Mouse (Mus musculus): ENCODE measurements around the gene Lsmem1.

The Lsmem1 gene

DNA sequence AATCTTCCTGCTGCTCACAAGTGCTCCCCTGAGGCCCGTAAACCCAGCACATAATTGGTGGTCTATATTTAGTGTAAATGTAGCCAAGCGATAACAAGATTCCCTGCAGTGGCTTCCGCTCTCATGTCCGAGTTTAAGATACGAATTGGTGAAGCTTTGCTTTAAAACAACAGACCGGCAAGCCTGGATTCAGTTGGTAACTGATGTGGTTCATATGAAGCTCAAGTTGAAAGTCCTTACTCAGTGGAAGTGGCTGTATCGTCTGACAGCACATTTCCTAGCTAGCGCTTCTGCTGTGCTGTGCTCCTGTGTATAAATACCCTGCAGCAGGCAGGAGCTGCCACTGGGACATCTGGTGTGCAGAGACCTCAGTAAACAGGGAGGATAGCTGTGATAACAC lies at the start of gene Lsmem1:
Gene Lsmem1, minus strand, starts transcription at position 189 of the 400 bp plus-strand sequence.
- DNase-seq (ENCODE audit: low read depth, low spot score) = peak; percentile 37

DNA sequence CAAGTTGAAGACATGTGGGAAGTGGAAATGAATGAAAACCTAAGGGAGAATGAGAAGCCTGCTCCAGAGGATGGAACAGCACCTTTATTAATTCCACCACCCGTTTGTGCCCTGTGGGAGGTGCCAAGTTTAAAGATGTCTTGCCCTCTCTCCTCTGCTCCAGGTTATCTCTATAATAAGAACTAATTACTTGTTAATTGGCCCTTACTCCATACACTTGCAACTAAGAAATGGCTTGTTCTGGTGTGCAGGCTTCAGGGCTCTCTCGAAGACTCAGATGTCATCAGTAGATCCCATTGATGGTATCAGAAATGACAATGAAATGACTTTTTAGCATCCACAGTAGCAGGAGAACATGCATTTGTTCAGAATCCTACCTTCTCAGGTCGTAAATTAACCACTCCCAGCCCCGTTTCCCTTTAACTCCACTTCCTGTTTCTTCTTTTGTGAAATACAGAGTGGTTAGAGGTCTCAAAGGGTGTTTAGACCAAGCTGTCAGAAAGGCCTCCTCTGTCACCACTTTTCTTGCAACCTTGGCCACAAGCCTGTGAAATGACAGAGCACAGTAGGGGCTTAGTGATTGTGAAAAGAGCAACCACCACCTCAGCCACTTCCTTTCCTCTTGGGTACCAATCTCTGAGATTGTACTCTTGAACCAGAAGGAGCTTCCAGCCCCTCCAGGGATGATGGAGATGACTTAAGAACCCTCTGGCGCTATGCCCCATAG lies 49.3 kb upstream of the Lsmem1 start, which contains the start of gene Ifrd1:
Gene Ifrd1, minus strand, starts transcription at position 51 of the 727 bp plus-strand sequence.
- peak; percentile 26 for DNase-seq (ENCODE audit: low read depth, low spot score)

DNA sequence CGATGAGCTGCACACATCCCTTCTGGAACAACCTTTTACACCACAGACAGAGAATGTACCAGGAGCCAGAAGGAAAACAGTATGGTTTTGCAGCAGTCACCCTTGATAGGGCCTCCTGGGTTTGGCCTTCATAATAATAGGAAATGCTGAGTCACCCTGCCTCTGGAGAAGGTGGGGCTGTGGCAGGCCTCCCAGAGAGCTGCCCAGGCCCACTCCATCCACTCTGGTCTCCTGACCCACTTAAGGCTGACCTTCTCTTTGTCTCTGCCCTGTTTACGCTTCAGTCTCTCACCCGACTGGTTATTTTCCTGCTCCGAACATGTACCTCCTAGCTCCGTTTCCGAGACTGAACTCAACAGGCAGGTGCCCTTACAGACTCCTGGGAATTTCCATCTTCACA lies 48.7 kb upstream of the Lsmem1 start:
- no peak for DNase-seq (ENCODE audit: low read depth, low spot score)

DNA sequence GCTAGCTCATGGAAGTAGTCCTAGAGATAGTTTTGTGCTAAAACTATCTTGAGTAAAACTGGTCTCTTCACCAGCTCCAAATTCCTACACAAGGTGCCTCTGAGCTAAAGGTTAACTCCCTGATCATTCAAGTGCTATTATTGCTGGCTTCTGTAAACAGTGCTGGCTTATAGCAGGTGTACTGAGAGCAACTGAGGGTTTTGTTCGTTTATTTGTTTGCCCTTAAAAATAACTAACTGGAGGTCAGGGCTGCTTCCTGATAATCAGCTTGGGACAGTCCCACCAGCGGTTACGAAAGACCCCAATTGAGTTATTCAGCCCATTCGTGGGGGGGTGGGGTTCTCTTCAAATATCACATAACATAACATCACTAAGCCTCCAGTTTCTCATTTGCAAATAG lies 48.1 kb upstream of the Lsmem1 start:
- no peak for DNase-seq (ENCODE audit: low read depth, low spot score)

DNA sequence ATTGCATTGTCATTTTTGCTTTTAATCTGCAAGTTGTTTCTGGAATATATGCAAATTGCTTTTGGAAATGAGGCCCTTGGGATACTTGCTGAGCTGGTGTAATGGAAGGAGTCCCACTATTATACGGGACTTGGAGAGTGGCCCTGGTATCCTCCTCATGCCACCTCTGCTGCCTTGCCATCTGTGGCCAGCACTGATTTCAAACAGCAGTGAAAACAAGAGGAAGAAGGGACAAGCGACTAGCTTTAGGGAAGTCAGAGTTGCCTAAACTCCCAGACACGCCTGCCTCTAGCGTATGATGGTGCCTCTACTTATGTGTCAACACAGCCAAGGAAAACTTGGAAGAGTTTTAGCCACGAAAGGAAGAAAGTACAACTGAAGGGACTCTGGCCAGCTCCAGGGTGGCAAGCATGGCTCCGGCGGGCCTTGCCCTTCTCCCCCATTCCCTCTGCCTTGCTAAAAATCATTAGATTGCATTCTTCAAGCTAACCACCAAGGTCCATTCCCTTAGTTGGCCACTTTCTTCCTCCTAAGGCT lies 46.2 kb upstream of the Lsmem1 start:
- DNase-seq (ENCODE audit: low read depth, low spot score) = no peak

DNA sequence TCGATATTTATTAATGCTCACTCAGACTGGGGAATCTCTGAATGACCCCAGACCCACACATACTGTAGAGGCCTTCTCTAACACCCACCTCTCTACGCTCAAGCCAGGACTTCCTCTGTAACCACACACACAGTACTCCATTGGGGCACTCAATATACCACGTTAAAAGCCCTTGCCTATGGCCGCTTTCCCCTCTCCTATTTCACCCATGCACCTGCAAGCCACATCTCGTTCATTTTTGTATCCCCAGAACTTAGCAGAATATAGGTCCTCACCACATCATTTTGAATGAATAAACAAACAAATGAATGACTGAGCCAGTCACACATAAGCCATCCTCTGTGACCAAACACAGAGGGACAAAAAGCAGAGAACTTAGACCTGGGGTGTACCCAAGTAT lies 45.6 kb upstream of the Lsmem1 start:
- DNase-seq (ENCODE audit: low read depth, low spot score) = no peak

DNA sequence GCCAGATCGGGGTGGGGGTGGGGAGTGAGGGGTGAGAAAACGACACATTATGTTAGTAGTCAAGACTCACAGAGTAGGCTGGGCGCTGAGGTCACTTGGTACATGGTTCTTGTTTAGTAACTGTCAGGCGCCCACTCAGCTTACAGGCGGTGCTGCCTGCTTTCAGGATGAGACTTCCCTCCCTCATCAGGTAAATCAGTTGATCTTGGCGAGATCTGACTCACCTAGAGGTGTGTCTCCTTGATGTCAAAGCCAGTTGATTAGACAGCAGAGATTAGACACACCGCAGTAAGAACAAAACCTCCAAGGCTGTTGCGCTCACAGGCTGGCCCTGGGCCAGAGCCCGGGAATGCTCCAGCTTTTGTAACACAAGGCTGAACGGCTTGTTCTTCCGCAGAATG lies 44.5 kb upstream of the Lsmem1 start:
- peak; percentile 31 for DNase-seq (ENCODE audit: low read depth, low spot score)

DNA sequence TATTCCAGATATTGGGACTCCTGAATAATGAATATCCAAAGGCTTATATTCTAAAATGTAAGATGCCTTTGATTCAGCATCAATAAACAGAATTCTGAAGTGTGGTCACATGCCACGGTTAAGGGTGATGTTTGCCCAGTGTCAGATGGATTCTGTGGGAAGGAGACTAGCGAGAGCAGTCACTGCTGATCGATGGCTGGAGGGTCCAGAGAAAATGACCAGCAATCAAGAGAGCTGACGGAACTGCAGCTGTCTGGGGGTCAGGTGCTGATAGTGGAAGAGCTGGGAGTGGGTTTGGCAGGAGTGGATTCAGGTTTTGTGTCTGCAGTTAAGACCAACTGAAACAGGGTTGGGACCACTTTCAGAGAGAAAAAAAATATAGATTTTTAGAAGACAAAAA lies 44.0 kb upstream of the Lsmem1 start:
- no peak for DNase-seq (ENCODE audit: low read depth, low spot score)

DNA sequence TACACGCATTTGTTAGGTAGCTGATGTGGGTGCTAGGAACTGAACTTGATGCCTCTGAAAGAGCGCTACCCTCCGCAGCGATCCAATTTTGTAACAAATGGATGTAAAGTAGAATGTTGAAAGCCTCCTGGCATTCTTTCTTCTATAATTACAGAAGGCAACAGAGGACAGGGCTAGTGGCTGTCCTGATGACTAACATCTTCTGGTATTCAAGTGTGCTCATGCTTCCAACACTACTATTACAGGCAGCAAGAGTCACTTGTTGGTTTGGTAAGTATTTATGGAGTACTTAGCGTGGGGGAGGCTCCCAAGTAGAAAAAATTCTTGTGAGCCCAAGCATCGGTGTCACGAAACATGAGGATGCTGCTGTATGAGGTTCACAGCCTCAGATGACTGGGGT lies 39.9 kb upstream of the Lsmem1 start:
- DNase-seq (ENCODE audit: low read depth, low spot score) = no peak

DNA sequence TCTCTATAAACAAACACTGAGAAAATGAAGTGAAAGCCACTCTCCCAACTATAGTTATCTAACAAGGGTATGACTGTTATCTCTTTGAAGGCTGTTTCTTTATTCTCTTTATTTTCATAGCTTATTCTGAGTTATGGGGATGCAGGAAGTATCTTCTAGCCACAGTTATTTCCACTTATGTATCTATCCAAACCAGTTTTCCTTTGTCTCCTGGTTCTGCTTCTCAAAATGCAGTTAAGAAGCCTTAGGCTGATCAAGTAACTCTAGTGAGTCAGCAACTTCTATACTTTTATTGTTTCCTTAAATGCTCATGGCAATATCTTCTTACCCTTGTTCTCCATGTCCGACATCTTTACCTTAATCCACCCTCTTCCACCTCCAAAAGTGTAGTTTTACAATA lies 32.9 kb upstream of the Lsmem1 start:
- DNase-seq (ENCODE audit: low read depth, low spot score) = no peak

DNA sequence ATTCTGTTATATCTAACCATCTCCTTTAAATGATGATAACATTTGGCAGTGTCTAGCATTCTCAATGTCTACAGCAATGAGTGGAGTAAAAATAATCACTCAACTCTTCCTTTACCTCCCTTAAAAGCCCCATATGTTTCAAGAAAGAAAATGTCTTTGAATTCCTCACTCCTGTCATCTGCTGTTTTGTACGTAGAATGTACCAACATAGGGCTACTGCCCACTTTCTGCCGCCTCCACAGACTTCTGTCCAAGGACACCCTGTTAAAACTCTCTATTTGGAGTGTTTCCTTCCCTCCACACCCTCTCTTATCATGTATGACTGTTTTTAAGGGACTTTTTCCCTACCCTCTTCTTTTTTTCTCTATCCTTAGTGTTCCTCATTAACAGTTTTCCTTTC lies 32.3 kb upstream of the Lsmem1 start:
- DNase-seq (ENCODE audit: low read depth, low spot score) = no peak

DNA sequence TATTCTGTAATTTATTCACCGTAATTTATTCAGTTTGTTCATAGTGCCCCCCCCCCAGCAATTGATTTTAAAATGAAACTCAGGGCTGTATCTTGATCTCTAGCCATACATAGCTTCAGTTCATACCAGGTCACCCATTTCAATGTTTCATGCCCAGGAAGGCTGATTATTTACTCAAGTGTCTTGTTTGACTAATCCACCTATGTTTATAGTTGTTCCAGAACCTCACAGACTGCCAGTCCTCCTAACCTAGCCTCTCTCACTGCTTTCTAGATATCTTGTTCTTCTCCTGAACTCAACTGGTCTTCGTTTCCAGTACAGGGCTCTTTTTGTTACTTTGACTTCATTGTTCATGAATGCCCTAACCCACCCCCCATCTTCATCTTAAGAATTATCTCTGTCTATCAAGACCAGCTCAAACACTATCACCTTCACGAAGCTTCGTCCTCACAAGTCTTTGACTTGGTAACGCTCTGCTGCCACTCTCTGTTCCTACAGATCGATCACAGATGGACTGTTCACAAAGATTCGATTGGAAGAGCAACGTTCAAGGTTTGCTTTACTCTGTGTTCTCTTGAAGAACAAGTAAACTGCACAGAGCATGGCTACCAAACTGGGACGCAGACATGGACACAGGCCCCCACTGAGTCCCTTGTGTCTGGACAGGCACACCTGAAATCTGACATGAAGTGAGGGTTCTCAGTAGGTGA lies 25.0 kb upstream of the Lsmem1 start:
- no peak for DNase-seq (ENCODE audit: low read depth, low spot score)

DNA sequence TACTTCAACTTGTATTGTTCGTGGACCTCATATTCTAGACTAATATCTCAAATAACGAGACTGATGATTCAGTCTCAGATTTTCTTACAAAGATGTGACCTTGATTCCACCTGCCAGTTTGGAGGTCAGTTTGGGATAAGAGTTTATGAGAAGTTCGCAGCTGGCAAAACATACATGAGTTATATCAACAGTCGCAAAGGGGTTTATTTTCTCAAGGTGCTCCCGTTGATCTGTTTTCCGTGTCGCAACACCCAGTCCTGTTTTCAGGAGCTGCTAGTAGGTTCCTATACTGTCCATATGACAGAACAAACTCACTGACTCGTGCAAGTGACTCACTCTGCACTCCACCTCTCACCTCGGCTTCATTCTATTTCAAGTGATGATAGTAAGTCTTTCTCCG lies 24.4 kb upstream of the Lsmem1 start:
- peak; percentile 48 for DNase-seq (ENCODE audit: low read depth, low spot score)

DNA sequence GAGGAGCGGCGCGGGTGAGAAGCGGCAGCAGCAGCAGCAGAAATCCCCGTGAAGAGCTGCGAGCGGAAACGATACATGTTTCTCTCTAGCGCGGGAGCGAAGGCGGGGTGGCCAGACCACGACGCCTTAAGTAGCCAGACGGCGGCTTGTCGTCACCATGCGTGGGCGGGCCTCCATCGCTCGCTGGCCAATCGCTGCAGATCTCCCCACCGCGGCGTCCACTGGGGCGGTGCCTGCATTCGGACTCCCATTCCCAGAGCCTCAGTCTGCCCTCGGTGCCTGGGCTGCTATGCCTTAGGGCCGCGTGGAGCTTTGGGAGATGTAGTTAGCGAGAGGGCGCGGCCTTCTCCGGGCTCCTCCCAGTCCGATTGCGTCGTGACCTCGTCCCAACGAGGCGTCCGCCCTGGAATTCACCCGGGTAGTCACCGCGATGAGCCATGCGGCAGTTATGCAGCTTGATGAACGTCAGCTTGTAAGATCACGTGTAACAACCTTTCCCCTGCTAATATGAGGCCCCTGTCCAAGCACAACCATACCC lies 23.9 kb upstream of the Lsmem1 start:
- DNase-seq (ENCODE audit: low read depth, low spot score) = peak; percentile 99

DNA sequence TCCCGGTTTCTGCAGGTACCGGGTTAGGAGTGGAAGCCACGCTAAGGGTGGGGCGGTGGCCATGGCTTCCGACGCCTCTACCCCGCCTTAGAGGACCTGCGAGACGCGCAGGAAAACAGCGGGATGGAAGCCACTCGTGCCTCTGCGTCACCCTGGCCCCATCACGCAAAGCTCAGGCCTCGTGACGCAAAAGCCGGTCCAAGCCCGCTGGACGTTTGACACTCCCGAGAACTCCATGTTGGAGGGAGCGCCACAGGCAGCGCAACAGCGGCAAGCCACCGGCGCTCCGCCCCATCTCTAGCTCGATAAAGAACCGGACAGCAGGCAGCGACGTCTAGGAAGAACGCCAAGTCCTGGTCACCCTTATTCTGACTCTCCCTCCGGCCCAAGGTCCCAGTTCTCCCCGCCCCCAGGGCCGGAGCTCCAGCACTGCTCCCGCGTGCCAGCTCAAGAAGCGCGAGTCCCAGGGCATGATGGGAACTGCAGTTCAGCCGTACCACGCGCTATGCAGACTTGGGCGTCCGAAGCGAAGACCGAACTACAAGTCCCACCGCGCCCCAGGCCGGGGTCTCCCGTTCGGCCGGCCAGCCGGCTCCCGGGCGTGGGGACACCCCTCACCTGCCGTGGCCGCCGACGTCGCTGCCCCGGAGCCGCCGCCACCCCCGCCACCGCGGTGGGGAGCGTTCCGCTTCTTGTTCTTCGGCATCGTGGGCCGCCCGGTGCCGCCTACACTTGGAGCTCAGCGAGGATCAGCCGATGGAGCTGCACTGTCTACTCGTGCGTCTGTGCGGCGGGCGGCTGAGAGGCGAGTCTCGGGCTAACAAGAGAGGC lies 23.2 kb upstream of the Lsmem1 start:
- peak; percentile 91 for DNase-seq (ENCODE audit: low read depth, low spot score)

DNA sequence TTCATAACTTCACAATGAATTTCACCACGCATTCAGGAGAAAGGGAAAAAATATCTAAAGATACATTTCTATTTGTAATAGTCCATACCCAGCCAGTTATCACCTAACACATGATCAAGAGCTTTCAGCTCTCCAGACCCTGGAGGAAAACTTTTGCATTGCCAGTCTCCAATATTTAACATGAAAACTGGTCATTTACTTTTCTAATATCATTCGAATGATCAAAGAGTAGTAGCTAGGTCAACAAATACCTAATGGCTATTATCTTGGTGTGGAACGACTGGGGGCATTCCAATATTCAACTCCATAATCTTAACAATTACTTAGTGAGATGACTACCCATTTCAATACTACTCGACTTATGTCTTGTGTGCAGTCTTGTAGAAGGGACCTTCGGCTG lies 22.3 kb upstream of the Lsmem1 start:
- DNase-seq (ENCODE audit: low read depth, low spot score) = no peak

DNA sequence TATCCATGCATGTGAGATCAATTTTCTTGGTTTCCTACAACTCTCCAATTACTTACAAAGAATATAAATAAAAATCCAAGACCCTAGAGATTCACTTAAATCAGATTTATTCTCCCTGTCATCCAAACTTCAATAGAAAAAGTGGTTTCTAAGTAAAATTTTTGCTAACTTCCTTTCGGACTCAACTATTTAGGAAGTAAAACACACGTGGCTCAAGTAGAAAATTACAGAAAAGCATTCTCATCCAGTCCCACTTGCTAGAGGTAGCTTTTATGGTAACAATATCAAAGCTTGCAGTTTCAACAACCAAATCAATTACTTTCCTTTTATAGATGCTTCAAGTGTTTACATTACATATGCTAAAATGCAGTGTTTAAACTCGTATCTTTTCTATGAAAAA lies 21.6 kb upstream of the Lsmem1 start:
- no peak for DNase-seq (ENCODE audit: low read depth, low spot score)

DNA sequence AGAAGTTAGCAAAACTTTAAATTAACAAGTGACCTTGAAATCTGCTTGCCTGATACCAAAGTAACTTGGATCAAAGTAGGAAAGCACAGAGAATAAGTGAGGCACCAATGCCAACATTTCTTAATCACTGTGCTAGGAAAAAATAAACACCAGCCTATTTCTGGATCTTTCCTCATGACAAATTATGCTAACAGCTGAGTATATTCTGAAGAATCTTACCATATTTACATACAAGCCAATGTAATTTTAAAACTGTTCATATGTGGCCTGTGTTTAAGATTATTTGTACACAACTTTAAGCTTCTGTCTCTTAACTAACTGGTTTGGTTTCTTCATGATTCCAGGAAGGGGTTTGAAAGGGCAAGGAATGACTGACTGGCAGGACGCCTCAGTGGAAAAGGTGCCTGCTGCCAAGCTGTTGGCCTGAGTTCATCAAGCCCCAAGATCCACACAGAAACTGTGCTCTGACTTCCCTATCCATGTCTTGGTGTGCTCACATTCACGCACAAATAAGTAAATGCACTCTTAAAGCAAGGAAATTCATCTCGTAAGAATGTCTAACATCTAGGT lies 20.8 kb upstream of the Lsmem1 start:
- DNase-seq (ENCODE audit: low read depth, low spot score) = no peak

DNA sequence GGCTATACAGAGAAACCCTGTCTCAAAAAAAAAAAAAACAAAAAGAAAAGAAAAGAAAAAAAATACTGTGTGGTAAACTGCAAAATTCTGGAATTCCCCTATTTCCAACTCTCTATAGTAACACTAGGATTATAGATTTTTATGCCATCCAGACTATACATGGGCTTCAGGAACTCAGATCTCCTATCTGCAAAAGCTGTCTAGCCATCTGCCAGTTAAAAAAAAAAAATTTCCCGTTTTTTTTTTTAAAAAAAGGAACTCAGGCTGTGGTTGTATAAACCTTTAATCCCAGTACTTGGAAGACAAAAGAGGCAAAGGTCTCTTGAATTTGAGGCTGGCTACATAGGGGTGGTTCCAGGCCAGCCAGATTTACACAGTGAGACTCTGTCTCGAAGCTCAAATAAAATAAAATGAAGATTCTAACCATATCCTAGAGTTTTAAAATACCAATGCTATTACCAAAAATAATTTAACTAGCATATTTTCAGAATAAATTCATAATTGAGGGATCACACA lies 19.2 kb upstream of the Lsmem1 start:
- no peak for DNase-seq (ENCODE audit: low read depth, low spot score)

DNA sequence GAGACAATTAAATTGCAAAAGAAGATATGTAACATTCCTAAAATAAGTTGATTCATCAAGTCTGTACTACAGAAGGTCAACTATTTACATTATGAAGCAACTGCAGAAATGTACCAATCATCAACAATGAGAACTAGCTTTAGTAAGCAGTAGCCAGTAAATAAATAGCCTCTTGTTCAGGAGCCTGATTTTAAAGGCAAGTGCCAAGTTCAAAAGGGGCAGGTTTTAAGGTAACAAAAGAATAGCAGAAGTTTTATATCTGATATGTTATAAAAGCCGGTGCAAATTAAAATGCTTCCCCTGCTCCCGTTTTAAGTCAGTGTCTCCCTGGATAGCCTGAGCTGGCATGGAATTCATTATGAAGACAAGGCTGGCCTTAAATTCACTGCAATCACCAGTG lies 18.5 kb upstream of the Lsmem1 start:
- no peak for DNase-seq (ENCODE audit: low read depth, low spot score)
